Mouse (Mus musculus) erythroblast, embryonic 14.5 days (primary cell): ENCODE measurements around the gene Fstl4.

Experiments
- GATA1 ChIP-seq: IDR thresholded peaks from 2 replicates; pipeline ENCODE4 v1.6.1; 2012; ENCODE audit warnings: low read length, inconsistent platforms, mixed read lengths
- TAL1 ChIP-seq: IDR thresholded peaks from 3 replicates; pipeline ENCODE4 v1.6.1; 2012; ENCODE audit warnings: low read length, inconsistent platforms, mixed read lengths

GRCm38 (mm10) chr11:53115711-53116110 lies 351.3 kb downstream of the Fstl4 start:
- TF ChIP-seq GATA1 (no peak), TAL1 (no peak)
